ENCODE assay signal across 21 mouse cellular contexts in genomic region chr14:103535511-103536024, GRCm38 (mm10). TPM values are rescaled to one million over a fixed set of nuclear protein-coding genes. Genes with fewer than 3 reads are reported as not detected.
"Had no signal": no experiment of that assay in that cellular context is flagged by ENCODE, and none has a peak within 500 bp of the region (broad histone marks: within the 10 kb centered on the region; RNA-seq: fewer than 3 reads in every experiment).

No protein-coding gene starts in this region.

- H3K4me3 ChIP-seq: layer of hippocampus, adult 2 months; limb, embryonic 10.5 days; limb, embryonic 13.5 days; liver, embryonic 12.5 days; liver, embryonic 15.5 days; lung, embryonic 15.5 days had no signal

- H3K36me3 ChIP-seq: limb, embryonic 10.5 days; limb, embryonic 13.5 days; liver, embryonic 12.5 days; liver, embryonic 15.5 days; lung, embryonic 15.5 days had no signal

- ATAC-seq: liver, embryonic 12.5 days had no signal

- H3K9me3 ChIP-seq: limb, embryonic 10.5 days; limb, embryonic 13.5 days; liver, embryonic 12.5 days; liver, embryonic 15.5 days; lung, embryonic 15.5 days had no signal

- H3K27me3 ChIP-seq: limb, embryonic 13.5 days; liver, embryonic 12.5 days; liver, embryonic 15.5 days; lung, embryonic 15.5 days had no signal

- H3K27ac ChIP-seq: kidney, postnatal 0 days; layer of hippocampus, adult 2 months; limb, embryonic 10.5 days; limb, embryonic 13.5 days; liver, embryonic 12.5 days; liver, embryonic 15.5 days; lung, embryonic 15.5 days; stomach, postnatal 0 days had no signal

- H3K4me2 ChIP-seq: limb, embryonic 13.5 days; liver, embryonic 12.5 days; liver, embryonic 15.5 days; lung, embryonic 15.5 days had no signal

- H3K9ac ChIP-seq: limb, embryonic 13.5 days; liver, embryonic 12.5 days; liver, embryonic 15.5 days; lung, embryonic 15.5 days had no signal

- DNase-seq: kidney, postnatal 25 days; layer of hippocampus, adult 9-11 months; liver; lung, adult 18-20 months; lung, postnatal 36 days; midbrain, embryonic 14.5 days; right cerebral cortex, postnatal 14 days; right cerebral cortex, postnatal 4 days; thymus, adult 2 months; thymus, postnatal 14 days; thymus, postnatal 4 days had no signal

- H3K4me1 ChIP-seq: limb, embryonic 10.5 days; limb, embryonic 13.5 days; liver, embryonic 12.5 days; liver, embryonic 15.5 days; lung, embryonic 15.5 days had no signal

RNA-seq across cellular contexts. Expression of gene Scel, which starts 22.4 kb away (rescaled TPM):
- total RNA-seq: midbrain, postnatal 0 days had no signal
- polyA plus RNA-seq: large intestine, adult 2 months had no signal
